Mouse (Mus musculus): Measurements from ENCODE around the gene Pphln1. TPM values are rescaled to one million over a fixed set of nuclear protein-coding genes. Genes with fewer than 3 reads are reported as not detected.
A peak's percentile ranks its signal among the peaks of the same experiment; 100 is the strongest.

Gene Pphln1
- polyA plus RNA-seq, 1 experiment from 2014 or later = 11.3 TPM

GRCm38 (mm10) chr15:93420596-93420995 is 22.4 kb downstream of the Pphln1 start:
- TF ChIP-seq EP300 (IDR thresholded peaks at IDR 0.05; ENCODE audit: low read depth) = no peak
- no peak for TF ChIP-seq CTCF (IDR thresholded peaks at IDR 0.05; ENCODE audit: low read depth)
- no peaks in the 10 kb centered on the region for H3K27me3 ChIP-seq (ENCODE audit: insufficient read depth, low read length)
- no peak overlapping the region for H3K27ac ChIP-seq (ENCODE audit: low read depth)
- H3K4me2 ChIP-seq (ENCODE audit: low read depth, low read length) = no peak overlapping the region
- no peaks in the 10 kb centered on the region for H3K9me3 ChIP-seq (ENCODE audit: low read length)
- H3K4me1 ChIP-seq (ENCODE audit: insufficient read depth) = 0 out of 2 replicates have a peak, but pooled peaks cover 4% of the 10 kb centered on the region
- 67% methylated on average over 7 of the region's 7 CpGs for WGBS (ENCODE audit: insufficient replicate concordance)
- DNase-seq (no peak), ATAC-seq (no peak)
- H3K4me3 ChIP-seq (ENCODE audit: low read depth, low read length) = no peak overlapping the region
- no peak overlapping the region for H3K9ac ChIP-seq (replicated peaks)
- peaks cover 16% of the 10 kb centered on the region; the same call in 1 of the 2 replicates for H3K36me3 ChIP-seq (replicated peaks; ENCODE audit: insufficient read depth, low read length)

- no peak for ATAC-seq
- H3K9ac ChIP-seq (replicated peaks) = no peak overlapping the region
- H3K4me2 ChIP-seq (ENCODE audit: low read depth, low read length) = no peak overlapping the region
- no peaks in the 10 kb centered on the region for H3K27me3 ChIP-seq (ENCODE audit: insufficient read depth, low read length)
- H3K4me1 ChIP-seq (ENCODE audit: insufficient read depth) = no peaks in the 10 kb centered on the region
- WGBS (ENCODE audit: insufficient replicate concordance) = 78% methylated on average over 1 of the region's 1 CpGs
- no peak for TF ChIP-seq EP300 (IDR thresholded peaks at IDR 0.05; ENCODE audit: low read depth)
- TF ChIP-seq CTCF (IDR thresholded peaks at IDR 0.05; ENCODE audit: low read depth) = 0 out of 2 replicates have a peak, but pooled peaks have one; percentile 3
- no peaks in the 10 kb centered on the region for H3K9me3 ChIP-seq (ENCODE audit: low read length)
- no peak overlapping the region for H3K27ac ChIP-seq (ENCODE audit: low read depth)
- no peak for DNase-seq
- peaks cover 19% of the 10 kb centered on the region; the same call in 1 of the 2 replicates for H3K36me3 ChIP-seq (replicated peaks; ENCODE audit: insufficient read depth, low read length)
- H3K4me3 ChIP-seq (ENCODE audit: low read depth, low read length) = no peak overlapping the region
Observed at GRCm38 (mm10) chr15:93422537-93422936, 24.4 kb downstream of the Pphln1 start.

GRCm38 (mm10) chr15:93433811-93434210 is 35.7 kb downstream of the Pphln1 start:
- Histone ChIP-seq H3K9me3 (ENCODE audit: low read length) (no peaks in the 10 kb centered on the region), H3K4me2 (ENCODE audit: low read depth, low read length) (no peak overlapping the region), H3K4me3 (ENCODE audit: low read depth, low read length) (no peak overlapping the region), H3K27ac (ENCODE audit: low read depth) (no peak overlapping the region), H3K9ac (replicated peaks) (no peak overlapping the region), H3K27me3 (ENCODE audit: insufficient read depth, low read length) (no peaks in the 10 kb centered on the region), H3K36me3 (replicated peaks; ENCODE audit: insufficient read depth, low read length) (peaks cover 15% of the 10 kb centered on the region; the same call in 1 of the 2 replicates), H3K4me1 (ENCODE audit: insufficient read depth) (no peaks in the 10 kb centered on the region)
- no peak for TF ChIP-seq CTCF (IDR thresholded peaks at IDR 0.05; ENCODE audit: low read depth)
- no peak for TF ChIP-seq EP300 (IDR thresholded peaks at IDR 0.05; ENCODE audit: low read depth)
- no peak for DNase-seq
- ATAC-seq = no peak
- WGBS (ENCODE audit: insufficient replicate concordance) = 68% methylated on average over 11 of the region's 11 CpGs

- DNase-seq (no peak), ATAC-seq (no peak)
- WGBS (ENCODE audit: insufficient replicate concordance) = 88% methylated on average over 12 of the region's 12 CpGs
- TF ChIP-seq EP300 (IDR thresholded peaks at IDR 0.05; ENCODE audit: low read depth) (no peak), CTCF (IDR thresholded peaks at IDR 0.05; ENCODE audit: low read depth) (no peak)
- no peak overlapping the region for H3K4me3 ChIP-seq (ENCODE audit: low read depth, low read length)
- H3K36me3 ChIP-seq (replicated peaks; ENCODE audit: insufficient read depth, low read length) = peaks cover 14% of the 10 kb centered on the region; the same call in 1 of the 2 replicates
- no peaks in the 10 kb centered on the region for H3K27me3 ChIP-seq (ENCODE audit: insufficient read depth, low read length)
- no peaks in the 10 kb centered on the region for H3K9me3 ChIP-seq (ENCODE audit: low read length)
- H3K9ac ChIP-seq (replicated peaks) = no peak overlapping the region
- H3K4me1 ChIP-seq (ENCODE audit: insufficient read depth) = no peaks in the 10 kb centered on the region
- H3K4me2 ChIP-seq (ENCODE audit: low read depth, low read length) = no peak overlapping the region
- no peak overlapping the region for H3K27ac ChIP-seq (ENCODE audit: low read depth)
Observed at GRCm38 (mm10) chr15:93435998-93436397, 37.8 kb downstream of the Pphln1 start.

- Histone ChIP-seq H3K9me3 (ENCODE audit: low read length) (no peaks in the 10 kb centered on the region), H3K4me3 (ENCODE audit: low read depth, low read length) (no peak overlapping the region), H3K4me2 (ENCODE audit: low read depth, low read length) (no peak overlapping the region), H3K9ac (replicated peaks) (no peak overlapping the region), H3K27me3 (ENCODE audit: insufficient read depth, low read length) (no peaks in the 10 kb centered on the region), H3K36me3 (replicated peaks; ENCODE audit: insufficient read depth, low read length) (peaks cover 29% of the 10 kb centered on the region), H3K27ac (ENCODE audit: low read depth) (no peak overlapping the region), H3K4me1 (ENCODE audit: insufficient read depth) (no peaks in the 10 kb centered on the region)
- TF ChIP-seq CTCF (IDR thresholded peaks at IDR 0.05; ENCODE audit: low read depth) = peak; percentile 89
- TF ChIP-seq EP300 (IDR thresholded peaks at IDR 0.05; ENCODE audit: low read depth) = no peak
- WGBS (ENCODE audit: insufficient replicate concordance) = 56% methylated on average over 5 of the region's 5 CpGs
- DNase-seq (peak; percentile 58), ATAC-seq (peak; percentile 41; the same call in 1 of the 2 replicates)
Observed at GRCm38 (mm10) chr15:93438663-93439062, 40.5 kb downstream of the Pphln1 start.

GRCm38 (mm10) chr15:93442271-93442670 is 44.1 kb downstream of the Pphln1 start:
- Histone ChIP-seq H3K36me3 (replicated peaks; ENCODE audit: insufficient read depth, low read length) (peaks cover 29% of the 10 kb centered on the region), H3K27me3 (ENCODE audit: insufficient read depth, low read length) (no peaks in the 10 kb centered on the region), H3K4me2 (ENCODE audit: low read depth, low read length) (no peak overlapping the region), H3K9ac (replicated peaks) (no peak overlapping the region), H3K4me3 (ENCODE audit: low read depth, low read length) (no peak overlapping the region), H3K9me3 (ENCODE audit: low read length) (no peaks in the 10 kb centered on the region), H3K27ac (ENCODE audit: low read depth) (no peak overlapping the region), H3K4me1 (ENCODE audit: insufficient read depth) (no peaks in the 10 kb centered on the region)
- 84% methylated on average over 4 of the region's 4 CpGs for WGBS (ENCODE audit: insufficient replicate concordance)
- TF ChIP-seq EP300 (IDR thresholded peaks at IDR 0.05; ENCODE audit: low read depth) (no peak), CTCF (IDR thresholded peaks at IDR 0.05; ENCODE audit: low read depth) (peak; percentile 41; the same call in 1 of the 2 replicates)
- ATAC-seq (no peak), DNase-seq (no peak)
